19 mouse cellular contexts compared by ENCODE assay signal in the genomic region with DNA sequence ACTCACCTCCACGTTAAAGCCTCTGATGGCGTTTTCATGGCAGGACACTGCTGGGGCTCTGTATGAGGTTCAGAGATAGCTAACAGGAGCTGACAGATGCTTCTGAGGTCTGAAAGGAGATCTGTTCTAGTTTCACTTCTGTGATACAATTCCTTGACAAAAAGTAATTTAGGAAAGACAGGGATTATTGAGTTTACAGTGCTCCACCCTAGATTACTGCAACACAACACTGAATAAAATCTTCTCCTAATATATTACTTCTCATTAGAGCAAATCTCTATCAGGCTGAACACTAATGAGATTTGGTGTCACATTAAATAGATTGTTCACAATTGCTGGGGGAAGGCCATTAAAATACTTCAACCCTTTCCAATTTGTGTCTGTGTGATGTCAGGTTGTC. TPM values are rescaled to one million over a fixed set of nuclear protein-coding genes. Genes with fewer than 3 reads are reported as not detected.
"Had no signal": no experiment of that assay in that cellular context is flagged by ENCODE, and none has a peak within 500 bp of the region (broad histone marks: within the 10 kb centered on the region; RNA-seq: fewer than 3 reads in every experiment).

No protein-coding gene starts in this region.

- H3K4me3 ChIP-seq: midbrain, embryonic 10.5 days; midbrain, embryonic 13.5 days; midbrain, embryonic 15.5 days; myocyte; neural tube, embryonic 13.5 days; neural tube, embryonic 15.5 days; stomach, embryonic 15.5 days had no signal

- H3K4me2 ChIP-seq: lung, embryonic 14.5 days; midbrain, embryonic 13.5 days; midbrain, embryonic 15.5 days; neural tube, embryonic 13.5 days; neural tube, embryonic 15.5 days; stomach, embryonic 15.5 days had no signal

- H3K27me3 ChIP-seq: midbrain, embryonic 13.5 days; midbrain, embryonic 15.5 days; neural tube, embryonic 13.5 days; neural tube, embryonic 15.5 days; stomach, embryonic 15.5 days had no signal

- ATAC-seq: midbrain, embryonic 13.5 days; midbrain, embryonic 15.5 days had no signal

- H3K9me3 ChIP-seq: midbrain, embryonic 10.5 days; midbrain, embryonic 13.5 days; midbrain, embryonic 15.5 days; neural tube, embryonic 13.5 days; neural tube, embryonic 15.5 days; stomach, embryonic 15.5 days had no signal

- H3K4me1 ChIP-seq: midbrain, embryonic 10.5 days; midbrain, embryonic 13.5 days; midbrain, embryonic 15.5 days; neural tube, embryonic 13.5 days; neural tube, embryonic 15.5 days had no signal

- H3K27ac ChIP-seq: liver, embryonic 14.5 days; midbrain, embryonic 10.5 days; midbrain, embryonic 13.5 days; midbrain, embryonic 15.5 days; neural tube, embryonic 13.5 days; neural tube, embryonic 15.5 days; stomach, embryonic 15.5 days; stomach, postnatal 0 days had no signal

- DNase-seq: lung, adult 18-20 months; lung, embryonic 14.5 days; lung, postnatal 10 days; lung, postnatal 4 days; right cerebral cortex, adult 18-20 months; thymus, adult 2 months; thymus, postnatal 25 days; thymus, postnatal 4 days had no signal

- H3K36me3 ChIP-seq: midbrain, embryonic 10.5 days; midbrain, embryonic 13.5 days; midbrain, embryonic 15.5 days; neural tube, embryonic 13.5 days; neural tube, embryonic 15.5 days; stomach, embryonic 15.5 days had no signal

- H3K9ac ChIP-seq: liver, embryonic 14.5 days; lung, embryonic 14.5 days; midbrain, embryonic 13.5 days; midbrain, embryonic 15.5 days; neural tube, embryonic 13.5 days; neural tube, embryonic 15.5 days; stomach, embryonic 15.5 days had no signal

RNA-seq across cellular contexts. Expression of a gene that starts 23.7 kb away (rescaled TPM):
- total RNA-seq: megakaryocyte, adult 5-6 weeks; megakaryocyte-erythroid progenitor cell, adult 5-6 weeks had no signal
